In genomic region chr12:111416921-111417779, GRCm38 (mm10) we compare ENCODE assay signal across 8 mouse cellular contexts. TPM values are rescaled to one million over a fixed set of nuclear protein-coding genes. Genes with fewer than 3 reads are reported as not detected.
DNase-seq lines count a peak whose midpoint lies in the region; ATAC-seq and TF ChIP-seq lines count a peak whose summit lies in the region.

Gene Exoc3l4, plus strand, starts transcription at chr12:111417017.

- peak within 1 kb of the TSS; percentile 62 for H3K4me2 ChIP-seq in embryonic facial prominence, embryonic 15.5 days (replicated peaks)
- H3K4me2 ChIP-seq in hindbrain, embryonic 16.5 days (ENCODE audit: low read length), result peak within 1 kb of the TSS; percentile 50
- peak within 1 kb of the TSS; percentile 59 for H3K4me2 ChIP-seq in liver, embryonic 13.5 days

- no peaks in the 10 kb centered on the region for H3K36me3 ChIP-seq in embryonic facial prominence, embryonic 15.5 days
- H3K36me3 ChIP-seq in hindbrain, embryonic 16.5 days (ENCODE audit: control insufficient read depth, insufficient read depth, low read length), result no peaks in the 10 kb centered on the region
- H3K36me3 ChIP-seq in liver, embryonic 13.5 days, result no peaks in the 10 kb centered on the region

- 4% methylated on average over 17 of the region's 17 CpGs for WGBS in embryonic facial prominence, embryonic 15.5 days
- WGBS in hindbrain, embryonic 16.5 days, result 6% methylated on average over 17 of the region's 17 CpGs
- 6% methylated on average over 17 of the region's 17 CpGs for WGBS in liver, embryonic 13.5 days (ENCODE audit: insufficient replicate concordance)

- no peaks in the 10 kb centered on the region for H3K9me3 ChIP-seq in embryonic facial prominence, embryonic 15.5 days (replicated peaks)
- no peaks in the 10 kb centered on the region for H3K9me3 ChIP-seq in hindbrain, embryonic 16.5 days (ENCODE audit: control insufficient read depth, low read length)
- no peaks in the 10 kb centered on the region for H3K9me3 ChIP-seq in liver, embryonic 13.5 days (replicated peaks)

- H3K4me1 ChIP-seq in embryonic facial prominence, embryonic 15.5 days, result peaks cover 60% of the 10 kb centered on the region
- peaks cover 17% of the 10 kb centered on the region for H3K4me1 ChIP-seq in hindbrain, embryonic 16.5 days (ENCODE audit: control insufficient read depth, insufficient read depth, low read depth, low read length)
- H3K4me1 ChIP-seq in liver, embryonic 13.5 days (replicated peaks), result peaks cover 66% of the 10 kb centered on the region

- H3K4me3 ChIP-seq in gastrocnemius, adult 2 months, result peak within 1 kb of the TSS; percentile 63
- peak within 1 kb of the TSS; percentile 36 for H3K4me3 ChIP-seq in embryonic facial prominence, embryonic 15.5 days (replicated peaks)
- H3K4me3 ChIP-seq in hindbrain, embryonic 16.5 days (ENCODE audit: low read length), result peak within 1 kb of the TSS; percentile 14; the same call in 1 of the 2 replicates
- H3K4me3 ChIP-seq in liver, embryonic 13.5 days (replicated peaks), result peak within 1 kb of the TSS; percentile 49

- peaks cover 11% of the 10 kb centered on the region for H3K27me3 ChIP-seq in embryonic facial prominence, embryonic 15.5 days
- H3K27me3 ChIP-seq in hindbrain, embryonic 16.5 days (replicated peaks; ENCODE audit: control insufficient read depth, insufficient read depth, low read length), result peaks cover 12% of the 10 kb centered on the region
- peaks cover 68% of the 10 kb centered on the region for H3K27me3 ChIP-seq in liver, embryonic 13.5 days

- no peak within 1 kb of the TSS; the same call in 1 of the 2 replicates for H3K9ac ChIP-seq in embryonic facial prominence, embryonic 15.5 days
- peak within 1 kb of the TSS; percentile 51 for H3K9ac ChIP-seq in hindbrain, embryonic 16.5 days (ENCODE audit: low read depth, low read length)
- peak within 1 kb of the TSS; percentile 45; the same call in 1 of the 2 replicates for H3K9ac ChIP-seq in liver, embryonic 13.5 days

- no peak for DNase-seq in gastrocnemius, adult 2 months
- no peak for DNase-seq in gastrocnemius, adult 8-10 months (ENCODE audit: low spot score in 2 of 2)
- no peak for DNase-seq in liver, embryonic 13.5 days
- peak; percentile 56 for DNase-seq in retina, embryonic 14.5 days (ENCODE audit: low spot score)
- no peak for DNase-seq in cerebellum, adult 8-10 months
- no peak for DNase-seq in gastrocnemius, postnatal 25 days

- H3K27ac ChIP-seq in gastrocnemius, adult 2 months, result peak within 1 kb of the TSS; percentile 43; the same call in 1 of the 2 replicates
- H3K27ac ChIP-seq in embryonic facial prominence, embryonic 15.5 days (replicated peaks), result peak within 1 kb of the TSS; percentile 71
- H3K27ac ChIP-seq in hindbrain, embryonic 16.5 days (ENCODE audit: low read depth, low read length), result no peak within 1 kb of the TSS
- H3K27ac ChIP-seq in liver, embryonic 13.5 days, result peak within 1 kb of the TSS; percentile 73

- ATAC-seq in embryonic facial prominence, embryonic 15.5 days (ENCODE audit: insufficient number of reproducible peaks, low FRiP score, low TSS enrichment, low read depth), result 0 out of 2 replicates have a peak, but pooled peaks have one; percentile 34
- ATAC-seq in hindbrain, embryonic 16.5 days, result no peak
- peak; percentile 58 for ATAC-seq in liver, embryonic 13.5 days (ENCODE audit: low read depth)

- intact Hi-C loops in gastrocnemius, adult 2 months (cut with DNase I), result no loop called here

- no peak for TF ChIP-seq CTCF in gastrocnemius, adult 2 months (IDR thresholded peaks at IDR 0.05)

RNA-seq across cellular contexts. Expression of gene Exoc3l4, which starts in this region (rescaled TPM):
- 1 to 10 TPM in 1 of 2 experiments, under 1 TPM in 1; 0.56 to 1.5 TPM for total RNA-seq in gastrocnemius, adult 2 months (2021)
- 1 to 10 TPM in 3 of 4 experiments, under 1 TPM in 1; 0.72 to 3.2 (median 2.7) TPM for total RNA-seq in gastrocnemius, adult 8-10 months (2022)
- polyA plus RNA-seq in embryonic facial prominence, embryonic 15.5 days (2015; fragmentation: Nextera tagmentation; extraction: Ambion mirVana), result 10.6 and 11.1 TPM in 2 replicates
- 2.6 and 2.7 TPM in 2 replicates for polyA plus RNA-seq in hindbrain, embryonic 16.5 days (2015; fragmentation: Nextera tagmentation; extraction: Ambion mirVana)
- 15.5 and 18.6 TPM in 2 replicates for polyA plus RNA-seq in liver, embryonic 13.5 days (2015; fragmentation: Nextera tagmentation; extraction: Ambion mirVana)
- total RNA-seq in gastrocnemius, postnatal 25 days (2021), result 1 to 10 TPM; 3.0 to 4.2 TPM
